Mouse (Mus musculus) macrophage (primary cell): ENCODE measurements around the gene Smco2. TPM values are rescaled to one million over a fixed set of nuclear protein-coding genes. Genes with fewer than 3 reads are reported as not detected.

ENCODE experiments used
- H3K27ac ChIP-seq: fragments of 350-480 bp; formaldehyde crosslinking; 2 replicates; pipeline ENCODE4 v1.9.0; 2021
- H3K36me3 ChIP-seq: fragments of 350-480 bp; formaldehyde crosslinking; 2 replicates; pipeline ENCODE4 v1.9.0; 2021; ENCODE audit errors: inconsistent target
- H3K4me3 ChIP-seq: fragments of 350-480 bp; formaldehyde crosslinking; 2 replicates; pipeline ENCODE4 v1.9.0; 2021; ENCODE audit errors: inconsistent target
- H3K79me2 ChIP-seq: fragments of 350-480 bp; formaldehyde crosslinking; 2 replicates; pipeline ENCODE4 v1.9.0; 2021; ENCODE audit errors: inconsistent target
- WGBS: methylation state at CpG from one replicate; pipeline ENCODE4 v1.1.7; 2026; ENCODE audit warnings: inconsistent platforms; ENCODE audit not compliant: missing documents; 5-methylcytosine and 5-hydroxymethylcytosine counted together
- polyA plus RNA-seq: library from polyadenylated mRNA; stranded (reverse); fragments of 250-400 nt; gene quantifications from 3 replicates; pipeline ENCODE4 v1.2.4, GENCODE M21; 2018; ENCODE audit warnings: inconsistent platforms
- total RNA-seq, 78 experiments: library from RNA; depleted of rRNA; stranded (reverse); fragments of 250-400 nt; gene quantifications; 1 replicate in 9 of 78; 2 replicates in 24 of 78; 3 replicates in 43 of 78; 4 replicates in 2 of 78; pipeline ENCODE4 v1.2.4; 2018; ENCODE audit warnings: inconsistent platforms in 56 of 78

Gene Smco2
- total RNA-seq (2018; cell fraction: chromatin; rRNA removed), result not detected
- total RNA-seq (2018; cell fraction: cytosol; rRNA removed), result not detected
- total RNA-seq (2018; cell fraction: nucleus; rRNA removed), result not detected
- not detected in 3 replicates for polyA plus RNA-seq

- 96% methylated on average over 4 of the region's 4 CpGs for WGBS
- Histone ChIP-seq H3K4me3 (no peak within 1 kb of the TSS), H3K79me2 (no peaks in the 10 kb centered on the region), H3K27ac (no peak within 1 kb of the TSS), H3K36me3 (no peaks in the 10 kb centered on the region)
Measured at GRCm38 (mm10) chr6:146850050-146850449, at the start of gene Smco2. Gene Smco2 (plus strand): TSS chr6:146850104.

DNA sequence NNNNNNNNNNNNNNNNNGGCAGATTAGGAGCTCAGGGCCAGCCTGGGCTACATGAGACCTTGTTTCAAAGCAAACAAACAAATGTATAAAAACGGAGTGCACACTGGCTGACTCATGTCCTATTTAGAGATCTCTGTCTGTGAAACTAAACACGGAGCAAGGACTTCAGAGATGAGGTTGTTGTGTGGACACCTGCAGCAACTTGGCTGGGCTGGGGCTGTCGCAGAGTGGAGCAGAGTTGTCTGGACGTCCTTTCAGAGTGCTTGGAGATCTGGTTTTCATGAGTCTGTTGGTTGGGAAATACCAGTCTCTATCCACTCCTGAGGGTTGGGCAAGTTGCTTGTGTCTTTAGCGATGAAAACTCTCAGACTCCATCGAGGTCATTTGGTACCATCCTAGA is 39.9 kb upstream of the Smco2 start:
- H3K27ac ChIP-seq, result no peak overlapping the region
- H3K79me2 ChIP-seq, result no peaks in the 10 kb centered on the region
- WGBS, result 88% methylated on average over 6 of the region's 6 CpGs
- no peak overlapping the region for H3K4me3 ChIP-seq
- H3K36me3 ChIP-seq, result no peaks in the 10 kb centered on the region

DNA sequence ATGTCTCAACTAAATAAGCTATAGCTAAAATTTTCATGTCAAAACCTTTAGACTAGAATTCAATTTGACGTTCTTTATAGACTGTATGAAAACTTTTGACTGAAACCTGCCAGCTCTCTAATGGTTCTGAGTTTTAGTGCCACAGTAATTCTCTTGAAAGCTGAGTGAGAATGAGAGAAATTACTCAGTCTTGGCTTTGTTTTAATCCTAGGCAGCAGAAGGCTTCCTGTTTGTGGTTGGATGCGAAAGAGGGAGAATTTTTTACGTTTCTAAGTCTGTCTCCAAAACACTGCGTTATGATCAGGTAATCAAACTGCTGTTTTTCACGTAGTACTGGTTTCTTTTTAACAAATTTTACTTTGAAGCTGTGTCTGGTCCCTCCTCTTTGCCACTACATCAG is 36.9 kb upstream of the Smco2 start:
- Histone ChIP-seq H3K27ac (no peak overlapping the region), H3K4me3 (no peak overlapping the region), H3K36me3 (no peaks in the 10 kb centered on the region), H3K79me2 (no peaks in the 10 kb centered on the region)
- WGBS, result 21% methylated on average over 5 of the region's 5 CpGs

DNA sequence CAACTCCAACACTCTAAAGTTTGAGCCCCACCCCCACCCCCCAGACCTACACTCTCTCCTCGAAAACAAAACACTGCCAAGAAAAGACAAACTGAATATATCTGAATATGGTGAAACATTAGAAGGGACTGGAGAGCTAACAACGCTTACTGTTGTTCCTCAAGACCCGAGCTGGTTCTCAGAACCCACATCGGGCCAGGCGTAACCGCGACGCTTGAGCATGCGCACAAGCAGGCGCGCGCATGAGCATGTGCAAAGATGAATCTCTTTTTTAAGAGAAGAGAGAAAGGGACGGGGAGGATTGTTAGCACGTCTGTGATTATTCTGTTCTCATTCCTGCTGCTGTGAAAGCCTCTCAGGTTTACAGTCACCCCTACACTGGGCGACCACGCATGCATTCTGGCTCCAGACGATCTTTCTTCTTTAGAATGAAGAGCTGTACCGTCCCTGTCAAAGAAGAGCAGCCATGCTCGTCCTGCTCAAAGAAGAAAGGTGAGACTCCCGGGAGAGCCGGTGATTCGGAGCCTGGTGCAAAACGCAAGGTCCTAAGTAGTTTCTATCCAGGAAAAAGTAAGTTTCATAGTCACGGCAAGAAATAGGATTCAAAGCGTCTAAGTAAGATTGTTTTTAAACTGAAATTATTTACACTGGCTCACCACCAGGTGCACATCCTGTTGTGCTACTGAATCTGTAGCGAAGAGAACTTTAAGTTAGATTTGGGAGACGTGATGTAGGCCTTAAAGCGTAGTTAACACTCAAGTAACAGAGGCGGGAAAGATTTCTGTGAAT is 29.5 kb upstream of the Smco2 start:
- no peaks in the 10 kb centered on the region for H3K36me3 ChIP-seq
- no peaks in the 10 kb centered on the region for H3K79me2 ChIP-seq
- 89% methylated on average over 29 of the region's 29 CpGs for WGBS
- H3K27ac ChIP-seq, result no peak overlapping the region
- H3K4me3 ChIP-seq, result no peak overlapping the region

GRCm38 (mm10) chr6:146821958-146822357 is 27.9 kb upstream of the Smco2 start:
- no peaks in the 10 kb centered on the region for H3K36me3 ChIP-seq
- WGBS, result 81% methylated on average over 13 of the region's 13 CpGs
- no peak overlapping the region for H3K27ac ChIP-seq
- no peak overlapping the region for H3K4me3 ChIP-seq
- no peaks in the 10 kb centered on the region for H3K79me2 ChIP-seq

- Histone ChIP-seq H3K4me3 (no peak overlapping the region), H3K36me3 (no peaks in the 10 kb centered on the region), H3K79me2 (no peaks in the 10 kb centered on the region), H3K27ac (no peak overlapping the region)
- 42% methylated on average over 14 of the region's 16 CpGs for WGBS
Measured at GRCm38 (mm10) chr6:146824727-146825486, 25.0 kb upstream of the Smco2 start.

- H3K27ac ChIP-seq, result no peak overlapping the region
- H3K4me3 ChIP-seq, result no peak overlapping the region
- WGBS, result no CpG with 5 or more reads among the region's 1 CpGs
- H3K79me2 ChIP-seq, result no peaks in the 10 kb centered on the region
- no peaks in the 10 kb centered on the region for H3K36me3 ChIP-seq
Measured at GRCm38 (mm10) chr6:146825487-146825773, 24.5 kb upstream of the Smco2 start.

DNA sequence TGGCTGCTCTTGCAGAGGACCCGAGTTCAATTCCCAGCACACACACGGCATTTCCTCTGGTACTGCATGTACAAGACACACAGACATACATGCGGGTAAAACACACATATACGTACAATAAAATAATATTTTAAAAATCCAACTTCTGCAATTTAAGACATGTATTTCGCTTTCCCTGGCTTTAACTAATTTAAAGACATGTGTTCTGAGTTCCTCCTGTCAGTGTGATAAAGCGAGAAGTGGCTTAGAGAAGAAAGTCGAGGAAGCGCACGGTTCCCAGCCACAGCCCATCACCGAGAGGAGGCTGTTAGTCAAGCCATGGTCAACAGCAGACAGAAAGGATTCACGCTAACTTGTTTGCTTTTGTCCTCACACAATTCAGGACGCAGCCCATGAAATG is 18.6 kb upstream of the Smco2 start:
- 80% methylated on average over 12 of the region's 12 CpGs for WGBS
- H3K79me2 ChIP-seq, result no peaks in the 10 kb centered on the region
- no peak overlapping the region for H3K27ac ChIP-seq
- no peaks in the 10 kb centered on the region for H3K36me3 ChIP-seq
- no peak overlapping the region for H3K4me3 ChIP-seq

GRCm38 (mm10) chr6:146833485-146834314 is 16.2 kb upstream of the Smco2 start:
- no peak overlapping the region for H3K27ac ChIP-seq
- WGBS, result 79% methylated on average over 6 of the region's 6 CpGs
- H3K36me3 ChIP-seq, result no peaks in the 10 kb centered on the region
- no peak overlapping the region for H3K4me3 ChIP-seq
- no peaks in the 10 kb centered on the region for H3K79me2 ChIP-seq

DNA sequence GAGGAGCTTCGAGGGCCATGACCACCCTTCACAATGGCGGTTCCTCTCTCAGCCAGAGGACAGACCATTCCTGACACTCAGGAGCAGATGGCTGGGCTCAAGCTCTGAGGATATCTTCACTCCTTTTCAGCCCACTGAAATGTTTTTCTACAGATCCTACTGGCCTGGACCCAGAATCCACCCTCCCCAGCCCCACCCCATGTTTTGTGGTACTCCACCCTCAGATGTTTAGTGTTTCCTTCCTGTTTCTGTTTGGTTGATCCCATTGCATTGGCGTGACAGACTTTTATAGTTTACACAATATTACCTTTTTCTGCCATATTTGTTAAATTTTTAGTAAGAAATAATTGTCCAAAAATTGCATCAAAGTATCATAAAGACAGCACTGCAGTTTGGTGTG is 15.6 kb upstream of the Smco2 start:
- Histone ChIP-seq H3K4me3 (no peak overlapping the region), H3K36me3 (no peaks in the 10 kb centered on the region), H3K79me2 (no peaks in the 10 kb centered on the region), H3K27ac (no peak overlapping the region)
- WGBS, result 58% methylated on average over 3 of the region's 3 CpGs

DNA sequence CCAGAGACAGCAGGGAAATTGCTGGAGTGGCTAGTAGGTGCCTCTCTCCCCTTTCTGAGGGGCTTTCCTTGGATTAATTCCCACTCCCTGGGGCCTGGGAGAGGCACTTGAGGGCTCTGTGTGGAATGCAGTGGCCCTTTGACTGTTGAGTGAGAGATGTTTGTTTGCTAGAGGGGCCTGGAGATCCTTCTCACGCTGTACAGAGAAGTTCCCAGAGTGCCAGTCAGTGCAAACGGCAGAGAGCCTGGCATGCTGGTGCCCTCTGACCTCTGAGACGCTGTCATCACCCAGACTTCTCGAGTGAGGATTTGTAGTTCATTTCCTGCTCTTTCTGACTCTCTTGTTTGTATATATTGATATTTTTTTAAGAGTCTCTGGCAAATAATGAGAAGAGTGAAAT is 14.1 kb upstream of the Smco2 start:
- H3K4me3 ChIP-seq, result no peak overlapping the region
- no peaks in the 10 kb centered on the region for H3K36me3 ChIP-seq
- no peak overlapping the region for H3K27ac ChIP-seq
- 71% methylated on average over 4 of the region's 4 CpGs for WGBS
- H3K79me2 ChIP-seq, result no peaks in the 10 kb centered on the region

GRCm38 (mm10) chr6:146837316-146837715 is 12.6 kb upstream of the Smco2 start:
- 70% methylated on average over 7 of the region's 7 CpGs for WGBS
- H3K36me3 ChIP-seq, result no peaks in the 10 kb centered on the region
- H3K4me3 ChIP-seq, result no peak overlapping the region
- no peak overlapping the region for H3K27ac ChIP-seq
- H3K79me2 ChIP-seq, result no peaks in the 10 kb centered on the region

DNA sequence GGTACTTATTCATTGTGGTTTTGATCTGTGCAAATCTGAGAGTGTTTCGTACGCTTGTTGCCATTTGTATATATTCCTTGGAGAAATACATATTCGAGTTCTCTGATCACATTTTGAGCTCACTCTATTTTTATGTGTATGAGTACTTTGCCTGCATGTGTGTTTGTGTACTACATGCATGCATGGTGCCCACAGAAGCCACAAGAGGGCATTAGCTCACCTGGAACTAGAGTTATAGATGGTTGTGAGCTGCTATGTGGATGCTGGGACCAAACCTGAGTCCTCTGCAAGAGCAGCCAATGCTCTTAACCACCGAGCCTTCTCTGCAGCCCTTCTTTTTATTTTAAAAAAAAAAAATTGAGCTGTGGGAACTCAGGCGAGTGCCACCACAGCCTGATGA is 11.5 kb upstream of the Smco2 start:
- no peak overlapping the region for H3K4me3 ChIP-seq
- no peak overlapping the region for H3K27ac ChIP-seq
- H3K79me2 ChIP-seq, result no peaks in the 10 kb centered on the region
- 93% methylated on average over 5 of the region's 5 CpGs for WGBS
- H3K36me3 ChIP-seq, result no peaks in the 10 kb centered on the region

- Histone ChIP-seq H3K27ac (no peak overlapping the region), H3K79me2 (no peaks in the 10 kb centered on the region), H3K36me3 (no peaks in the 10 kb centered on the region), H3K4me3 (no peak overlapping the region)
- 96% methylated on average over 4 of the region's 4 CpGs for WGBS
Measured at GRCm38 (mm10) chr6:146838863-146839262, 11.0 kb upstream of the Smco2 start.

GRCm38 (mm10) chr6:146844867-146845266 is 5.0 kb upstream of the Smco2 start:
- no peak overlapping the region for H3K4me3 ChIP-seq
- no peaks in the 10 kb centered on the region for H3K36me3 ChIP-seq
- no peak overlapping the region for H3K27ac ChIP-seq
- 90% methylated on average over 3 of the region's 6 CpGs for WGBS
- no peaks in the 10 kb centered on the region for H3K79me2 ChIP-seq
